Mouse (Mus musculus): Measurements from ENCODE around the gene Sbsn.

DNA sequence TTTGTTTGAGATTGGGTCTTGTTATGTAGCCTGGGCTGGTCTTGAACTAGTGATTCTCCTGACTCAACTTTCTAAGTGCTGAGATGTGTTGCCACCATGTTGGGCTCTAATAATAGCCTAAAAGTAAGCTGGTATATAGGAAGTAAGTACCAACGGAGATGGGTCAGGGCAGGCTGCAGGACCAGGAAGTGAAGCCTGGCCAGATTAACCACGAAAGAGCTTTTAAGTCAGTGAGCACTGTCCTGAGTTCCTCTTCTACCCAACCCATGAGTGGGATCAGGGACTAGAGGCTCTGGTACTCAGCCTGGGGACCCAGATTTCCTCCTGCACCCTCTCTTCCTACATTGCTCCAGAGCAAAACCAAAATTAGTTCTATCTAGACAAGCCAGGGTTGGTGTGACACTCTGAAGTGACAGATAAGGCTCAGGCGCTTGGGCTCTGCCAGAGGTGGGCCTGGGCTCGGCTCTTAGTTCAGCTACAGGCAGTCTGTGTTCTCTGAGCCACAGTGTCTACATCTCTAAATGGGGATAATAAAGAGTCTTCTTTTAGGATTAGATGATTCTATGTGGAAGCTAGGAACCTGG lies 10.6 kb downstream of the Sbsn start:
- TF ChIP-seq MYOD1 (IDR thresholded peaks at IDR 0.05; ENCODE audit: control insufficient read depth in 1 of 3, insufficient read length in 2 of 3, low read depth in 2 of 3) (no peak), POLR2A (IDR thresholded peaks at IDR 0.05; ENCODE audit: insufficient read length, low read depth) (no peak), E2F4 (IDR thresholded peaks at IDR 0.05; ENCODE audit: insufficient read depth) (no peak), MYOG (IDR thresholded peaks at IDR 0.05; ENCODE audit: control insufficient read depth in 1 of 3, insufficient read depth in 1 of 3, insufficient read length in 2 of 3, low read depth in 2 of 3) (no peak), TCF3 (IDR thresholded peaks at IDR 0.05; ENCODE audit: insufficient read length, low read depth) (no peak), REST (IDR thresholded peaks at IDR 0.05; ENCODE audit: insufficient read depth, insufficient read length) (no peak), POLR2AphosphoS2 (IDR thresholded peaks at IDR 0.05; ENCODE audit: insufficient read length, low read depth) (no peak), USF1 (IDR thresholded peaks at IDR 0.05; ENCODE audit: low read depth) (no peak), CEBPB (IDR thresholded peaks at IDR 0.05; ENCODE audit: insufficient read depth, poor library complexity, severe bottlenecking) (no peak), MAX (IDR thresholded peaks at IDR 0.05; ENCODE audit: low read depth) (no peak)

All from myocyte (in vitro differentiated cells).